Comparison of ENCODE assay signal across 37 mouse cellular contexts in genomic region chr11:99614796-99615363, GRCm38 (mm10). TPM values are rescaled to one million over a fixed set of nuclear protein-coding genes. Genes with fewer than 3 reads are reported as not detected.
DNase-seq lines count a peak whose midpoint lies in the region; ATAC-seq and TF ChIP-seq lines count a peak whose summit lies in the region.
"Had no signal": no experiment of that assay in that cellular context is flagged by ENCODE, and none has a peak within 500 bp of the region (broad histone marks: within the 10 kb centered on the region; RNA-seq: fewer than 3 reads in every experiment).

Gene Krtap2-4 (minus strand): TSS chr11:99614846.

- no peaks in the 10 kb centered on the region for H3K36me3 ChIP-seq in intestine, embryonic 16.5 days (ENCODE audit: control insufficient read depth, insufficient read depth, low read length)
- H3K36me3 ChIP-seq in stomach, postnatal 0 days (ENCODE audit: control insufficient read depth, insufficient read depth, low read length) = no peaks in the 10 kb centered on the region
- H3K36me3 ChIP-seq in liver, postnatal 0 days (replicated peaks; ENCODE audit: insufficient read depth, low read length) = no peaks in the 10 kb centered on the region
- H3K36me3 ChIP-seq: embryonic facial prominence, embryonic 10.5 days; embryonic facial prominence, embryonic 13.5 days; forebrain, embryonic 10.5 days; heart, embryonic 12.5 days; heart, embryonic 15.5 days had no signal

- no peak within 1 kb of the TSS for H3K27ac ChIP-seq in intestine, embryonic 16.5 days (ENCODE audit: low read length)
- H3K27ac ChIP-seq in stomach, postnatal 0 days (replicated peaks) = no peak within 1 kb of the TSS
- H3K27ac ChIP-seq in liver, postnatal 0 days (ENCODE audit: low read depth) = no peak within 1 kb of the TSS
- H3K27ac ChIP-seq: embryonic facial prominence, embryonic 10.5 days; embryonic facial prominence, embryonic 13.5 days; forebrain, embryonic 10.5 days; forebrain, embryonic 13.5 days; heart, embryonic 15.5 days; hindbrain, embryonic 14.5 days had no signal

- H3K4me1 ChIP-seq in intestine, embryonic 16.5 days (ENCODE audit: control insufficient read depth, insufficient read depth, low read length) = no peaks in the 10 kb centered on the region
- H3K4me1 ChIP-seq in stomach, postnatal 0 days (replicated peaks; ENCODE audit: control insufficient read depth, insufficient read depth) = no peaks in the 10 kb centered on the region
- no peaks in the 10 kb centered on the region for H3K4me1 ChIP-seq in liver, postnatal 0 days (ENCODE audit: insufficient read depth)
- H3K4me1 ChIP-seq: embryonic facial prominence, embryonic 10.5 days; embryonic facial prominence, embryonic 13.5 days; forebrain, embryonic 10.5 days; forebrain, embryonic 13.5 days; heart, embryonic 12.5 days; heart, embryonic 15.5 days had no signal

- no peak within 1 kb of the TSS for H3K9ac ChIP-seq in intestine, embryonic 16.5 days (ENCODE audit: low read depth, low read length)
- H3K9ac ChIP-seq in stomach, postnatal 0 days (ENCODE audit: low read length) = no peak within 1 kb of the TSS
- H3K9ac ChIP-seq in liver, postnatal 0 days (replicated peaks) = no peak within 1 kb of the TSS
- H3K9ac ChIP-seq: embryonic facial prominence, embryonic 13.5 days; forebrain, embryonic 13.5 days; heart, embryonic 12.5 days; heart, embryonic 15.5 days; hindbrain, embryonic 14.5 days had no signal

- H3K9me3 ChIP-seq in intestine, embryonic 16.5 days (ENCODE audit: control insufficient read depth, low read length) = no peaks in the 10 kb centered on the region
- no peaks in the 10 kb centered on the region for H3K9me3 ChIP-seq in stomach, postnatal 0 days (ENCODE audit: control insufficient read depth, low read length)
- no peaks in the 10 kb centered on the region for H3K9me3 ChIP-seq in liver, postnatal 0 days (ENCODE audit: low read length)
- H3K9me3 ChIP-seq: embryonic facial prominence, embryonic 10.5 days; embryonic facial prominence, embryonic 13.5 days; forebrain, embryonic 10.5 days; forebrain, embryonic 13.5 days; heart, embryonic 12.5 days; heart, embryonic 15.5 days had no signal

- DNase-seq in heart, adult 11 months = peak; percentile 40
- no peak for DNase-seq in heart, adult 9 months (ENCODE audit: low spot score in 2 of 2)
- DNase-seq in Muller cell, postnatal 12 days (ENCODE audit: inconsistent ontology term) = peak; percentile 57
- DNase-seq in stomach, postnatal 0 days (ENCODE audit: low spot score) = no peak
- no peak for DNase-seq in liver, postnatal 0 days
- no peak for DNase-seq in cerebellum, postnatal 36 days
- DNase-seq in left cerebral cortex, adult 8-10 months (ENCODE audit: low spot score in 2 of 2) = no peak
- DNase-seq: adrenal gland, postnatal 10 days; adrenal gland, postnatal 36 days; cerebellum, adult 11 months; cerebellum, adult 2 months; cerebellum, adult 9-11 months; cerebellum, postnatal 25 days; embryo, embryonic 11 days; gastrocnemius, postnatal 10 days; gastrocnemius, postnatal 36 days; heart, postnatal 10 days; heart, postnatal 36 days had no signal

- H3K4me3 ChIP-seq in intestine, embryonic 16.5 days (ENCODE audit: low read length) = no peak within 1 kb of the TSS
- H3K4me3 ChIP-seq in stomach, postnatal 0 days (ENCODE audit: low read depth, low read length) = no peak within 1 kb of the TSS
- no peak within 1 kb of the TSS for H3K4me3 ChIP-seq in liver, postnatal 0 days (ENCODE audit: low read depth, low read length)
- H3K4me3 ChIP-seq: embryonic facial prominence, embryonic 10.5 days; embryonic facial prominence, embryonic 13.5 days; forebrain, embryonic 10.5 days; forebrain, embryonic 13.5 days; heart, embryonic 12.5 days; heart, embryonic 15.5 days had no signal

- TF ChIP-seq CTCF in stomach, postnatal 0 days (IDR thresholded peaks at IDR 0.05; ENCODE audit: low read depth) = no peak
- no peak for TF ChIP-seq CTCF in liver, postnatal 0 days (IDR thresholded peaks at IDR 0.05; ENCODE audit: low read depth)

- no peak within 1 kb of the TSS for H3K4me2 ChIP-seq in intestine, embryonic 16.5 days (ENCODE audit: low read depth, low read length)
- no peak within 1 kb of the TSS for H3K4me2 ChIP-seq in stomach, postnatal 0 days (replicated peaks; ENCODE audit: low read depth)
- H3K4me2 ChIP-seq in liver, postnatal 0 days (ENCODE audit: low read depth, low read length) = no peak within 1 kb of the TSS
- H3K4me2 ChIP-seq: embryonic facial prominence, embryonic 13.5 days; forebrain, embryonic 13.5 days; heart, embryonic 12.5 days; heart, embryonic 15.5 days; hindbrain, embryonic 14.5 days had no signal

- WGBS in intestine, embryonic 16.5 days = 65% methylated on average over 3 of the region's 3 CpGs
- 65% methylated on average over 3 of the region's 3 CpGs for WGBS in stomach, postnatal 0 days
- 61% methylated on average over 3 of the region's 3 CpGs for WGBS in liver, postnatal 0 days (ENCODE audit: insufficient replicate concordance)

- no peaks in the 10 kb centered on the region for H3K27me3 ChIP-seq in intestine, embryonic 16.5 days (replicated peaks; ENCODE audit: control insufficient read depth, insufficient read depth, low read length)
- H3K27me3 ChIP-seq in stomach, postnatal 0 days (ENCODE audit: control insufficient read depth, insufficient read depth, low read length) = no peaks in the 10 kb centered on the region
- H3K27me3 ChIP-seq in liver, postnatal 0 days (ENCODE audit: insufficient read depth, low read length) = no peaks in the 10 kb centered on the region
- H3K27me3 ChIP-seq: embryonic facial prominence, embryonic 13.5 days; forebrain, embryonic 13.5 days; heart, embryonic 12.5 days; heart, embryonic 15.5 days had no signal

- ATAC-seq in intestine, embryonic 16.5 days = peak; percentile 74
- ATAC-seq in stomach, postnatal 0 days (ENCODE audit: low FRiP score, low TSS enrichment) = peak; percentile 90
- ATAC-seq in liver, postnatal 0 days = no peak
- ATAC-seq: activated CD4-positive, CD25-positive, alpha-beta regulatory T cell, adult 4 months; CD4-positive, CD25-positive, alpha-beta regulatory T cell, adult 4 months; forebrain, embryonic 13.5 days; forebrain, embryonic 16.5 days had no signal

- TF ChIP-seq EP300 in stomach, postnatal 0 days (optimal IDR thresholded peaks at IDR 0.05) = no peak
- no peak for TF ChIP-seq EP300 in liver, postnatal 0 days (IDR thresholded peaks at IDR 0.05; ENCODE audit: low read depth)

RNA-seq across cellular contexts. Expression of gene Krtap2-4, which starts in this region (rescaled TPM):
- polyA plus RNA-seq in intestine, embryonic 16.5 days (2015; fragmentation: Nextera tagmentation; extraction: Ambion mirVana) = not detected in 2 replicates
- polyA plus RNA-seq in stomach, postnatal 0 days (2015; fragmentation: Nextera tagmentation; extraction: Ambion mirVana) = not detected in 2 replicates
- not detected in 2 replicates for polyA plus RNA-seq in liver, postnatal 0 days (2015; fragmentation: Nextera tagmentation; extraction: Ambion mirVana)
- not detected for total RNA-seq in left cerebral cortex, adult 8-10 months (2022)
- total RNA-seq: adrenal gland, postnatal 10 days; adrenal gland, postnatal 36 days; gastrocnemius, adult 18-20 months; gastrocnemius, postnatal 10 days; gastrocnemius, postnatal 36 days; granulocyte monocyte progenitor cell, adult 5-6 weeks; heart, adult 8-10 months; heart, postnatal 10 days; heart, postnatal 36 days; MEL had no signal
- polyA plus RNA-seq: activated CD4-positive, CD25-positive, alpha-beta regulatory T cell, adult 4 months; C2C12; CD4-positive, CD25-positive, alpha-beta regulatory T cell, adult 4 months; cerebellum, adult 2 months; cortical plate, adult 2 months; embryonic facial prominence, embryonic 10.5 days; embryonic facial prominence, embryonic 13.5 days; forebrain, embryonic 10.5 days; forebrain, embryonic 13.5 days; forebrain, embryonic 16.5 days; heart, embryonic 12.5 days; heart, embryonic 15.5 days; hindbrain, embryonic 11.5 days; hindbrain, embryonic 14.5 days; intestine, embryonic 14.5 days had no signal

Comparison
In these comparisons a context has a peak if more than half of its experiments do, and no peak if none do; other contexts are left out.
1. DNase-seq: peak in heart, adult 11 months (single experiment) and Muller cell, postnatal 12 days (single experiment); none in heart, adult 9 months (0 of 2), stomach, postnatal 0 days (single experiment), liver, postnatal 0 days (single experiment), cerebellum, postnatal 36 days (0 of 2) and left cerebral cortex, adult 8-10 months (0 of 2).
2. Peak in ATAC-seq in intestine, embryonic 16.5 days; RNA of the gene not detected or under 1 TPM.
3. Peak in ATAC-seq in stomach, postnatal 0 days; RNA of the gene not detected or under 1 TPM.